Mouse (Mus musculus) embryonic facial prominence, embryonic 13.5 days (tissue): ENCODE data around the gene Vmn1r221. TPM values are rescaled to one million over a fixed set of nuclear protein-coding genes. Genes with fewer than 3 reads are reported as not detected.
"Not testable (repeated sequence)": the region's sequence is repeated elsewhere in the genome, so short reads cannot be mapped to it uniquely, and the experiment has no call there.

Experiments used
- ATAC-seq: fragments of 200-750 bp; cut with Nextera tagmentation; 2 replicates; pipeline ENCODE4 v1.8.0; 2017; ENCODE audit warnings: low read depth; ENCODE audit not compliant: insufficient number of reproducible peaks, insufficient read depth, low FRiP score, low TSS enrichment
- H3K27ac ChIP-seq: fragments of 300-500 bp; sonication (generic); 2 replicates; pipeline ENCODE4 v1.5.1; 2015; ENCODE audit warnings: moderate library complexity, mild to moderate bottlenecking, inconsistent platforms
- H3K27me3 ChIP-seq: fragments of 300-500 bp; sonication (generic); 2 replicates; pipeline ENCODE4 v1.6.1; 2015; ENCODE audit warnings: mild to moderate bottlenecking, inconsistent platforms
- H3K36me3 ChIP-seq: fragments of 300-500 bp; sonication (generic); 2 replicates; pipeline ENCODE4 v1.6.1; 2015; ENCODE audit warnings: mild to moderate bottlenecking, inconsistent platforms
- H3K4me1 ChIP-seq: fragments of 300-500 bp; sonication (generic); 2 replicates; pipeline ENCODE4 v1.6.1; 2015; ENCODE audit warnings: inconsistent platforms
- H3K4me2 ChIP-seq: fragments of 300-500 bp; sonication (generic); 2 replicates; pipeline ENCODE4 v1.6.1; 2015; ENCODE audit warnings: moderate library complexity, mild to moderate bottlenecking, inconsistent platforms
- H3K4me3 ChIP-seq: fragments of 300-500 bp; sonication (generic); 2 replicates; pipeline ENCODE4 v1.5.1; 2015; ENCODE audit warnings: mild to moderate bottlenecking, inconsistent platforms
- H3K9ac ChIP-seq: fragments of 300-500 bp; sonication (generic); 2 replicates; pipeline ENCODE4 v1.6.1; 2015; ENCODE audit warnings: mild to moderate bottlenecking, inconsistent platforms
- H3K9me3 ChIP-seq: fragments of 300-500 bp; sonication (generic); 2 replicates; pipeline ENCODE4 v1.6.1; 2016; ENCODE audit warnings: inconsistent platforms
- WGBS: fragments of 180-500 bp; shearing (Covaris S2); methylation state at CpG from one replicate; pipeline ENCODE4 v1.1.7; 2015; ENCODE audit warnings: mixed read lengths; 5-methylcytosine and 5-hydroxymethylcytosine counted together
- polyA plus RNA-seq: library from polyadenylated mRNA; unstranded; fragments of >200 nt; fragmentation: Nextera tagmentation; extraction: Ambion mirVana; gene quantifications from 2 replicates; pipeline ENCODE4 v1.2.1, GENCODE M21; 2015

Vmn1r221 gene
- not detected in 2 replicates for polyA plus RNA-seq

DNA sequence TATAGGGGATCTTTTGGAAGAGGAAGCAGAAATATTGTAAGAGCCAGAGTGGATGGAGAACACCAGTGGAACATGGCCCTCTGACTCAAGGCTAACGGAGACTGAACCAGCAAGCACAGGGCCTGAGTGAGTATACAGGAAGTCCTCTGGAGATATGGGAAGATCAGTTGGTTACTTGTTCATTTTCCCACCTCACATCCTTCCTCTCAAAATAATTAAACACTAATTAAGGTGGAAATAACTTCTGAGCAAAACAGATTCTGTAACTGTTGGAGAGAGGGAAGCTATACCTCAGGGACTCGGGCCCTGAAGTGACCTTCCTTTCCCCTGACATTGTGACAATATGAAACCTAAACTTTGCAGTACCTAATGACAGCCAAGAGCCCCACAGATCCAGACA lies at the start of gene Vmn1r221:
Gene Vmn1r221, plus strand, starts transcription at position 301 of the 400 bp plus-strand sequence.
- not testable (repeated sequence) for H3K4me2 ChIP-seq, ATAC-seq, H3K27ac ChIP-seq, H3K9ac ChIP-seq, H3K27me3 ChIP-seq, H3K4me1 ChIP-seq, H3K4me3 ChIP-seq, H3K36me3 ChIP-seq, H3K9me3 ChIP-seq
- WGBS: 86% methylated on average over 2 of the region's 2 CpGs

- not testable (repeated sequence) for H3K4me1 ChIP-seq, H3K27me3 ChIP-seq, H3K9me3 ChIP-seq, H3K4me2 ChIP-seq, H3K27ac ChIP-seq, H3K9ac ChIP-seq, H3K36me3 ChIP-seq, ATAC-seq, H3K4me3 ChIP-seq
- 82% methylated on average over 4 of the region's 4 CpGs for WGBS
Measured at GRCm38 (mm10) chr13:23166471-23166870, 47.5 kb upstream of the Vmn1r221 start.

DNA sequence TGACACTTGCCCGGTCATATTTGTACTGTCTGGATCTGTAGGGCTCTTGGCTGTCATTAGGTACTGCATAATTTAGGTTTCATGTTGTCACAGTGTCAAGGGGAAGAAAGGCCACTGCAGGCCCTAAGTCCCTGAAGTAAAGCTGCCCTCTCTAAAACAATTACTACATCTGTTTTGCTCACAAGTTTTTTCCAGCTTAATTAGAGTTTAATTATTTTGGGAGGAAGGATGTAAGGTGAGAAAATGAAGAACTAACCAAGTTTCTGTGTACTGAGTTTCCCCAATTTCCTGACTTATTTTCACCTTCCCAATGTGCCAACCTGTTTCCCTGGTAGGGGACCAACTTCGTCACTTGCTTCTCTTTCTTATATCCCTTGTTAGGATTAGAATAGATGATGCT lies 26.1 kb upstream of the Vmn1r221 start, which contains the start of gene Vmn1r220:
Gene Vmn1r220, minus strand, starts transcription at position 101 of the 400 bp plus-strand sequence.
- no peak within 1 kb of the TSS for H3K4me2 ChIP-seq
- H3K27ac ChIP-seq: no peak within 1 kb of the TSS
- no peak within 1 kb of the TSS for H3K4me3 ChIP-seq
- ATAC-seq: no peak
- H3K27me3 ChIP-seq: no peaks in the 10 kb centered on the region
- no peaks in the 10 kb centered on the region for H3K9me3 ChIP-seq
- H3K4me1 ChIP-seq: no peaks in the 10 kb centered on the region
- H3K9ac ChIP-seq: no peak within 1 kb of the TSS
- WGBS: 88% methylated on average over 2 of the region's 2 CpGs
- H3K36me3 ChIP-seq: no peaks in the 10 kb centered on the region

GRCm38 (mm10) chr13:23203885-23204284 lies 10.0 kb upstream of the Vmn1r221 start:
- H3K27me3 ChIP-seq, H3K4me1 ChIP-seq, H3K27ac ChIP-seq, ATAC-seq, H3K4me3 ChIP-seq, H3K9ac ChIP-seq, H3K4me2 ChIP-seq, H3K36me3 ChIP-seq, H3K9me3 ChIP-seq: not testable (repeated sequence)
- WGBS: 67% methylated on average over 1 of the region's 1 CpGs

DNA sequence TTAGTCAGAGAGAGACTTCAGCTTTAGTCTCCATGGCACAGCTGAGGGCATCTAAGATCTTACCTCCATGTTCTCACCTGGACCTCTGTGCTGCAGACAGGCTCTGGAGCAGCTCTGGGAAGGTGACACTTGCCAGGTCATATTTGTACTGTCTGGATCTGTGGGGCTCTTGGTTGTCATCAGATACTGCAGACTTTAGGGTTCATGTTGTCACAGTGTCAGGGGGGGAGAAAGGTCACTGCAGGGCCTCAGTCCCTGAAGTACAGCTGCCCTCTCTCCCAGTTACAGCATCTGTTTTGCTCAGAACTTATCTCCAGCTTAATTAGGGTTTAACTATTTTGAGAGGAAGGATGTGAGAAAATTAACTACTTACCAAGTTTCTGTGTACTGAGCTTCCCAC lies 21.9 kb downstream of the Vmn1r221 start, which contains the start of gene Vmn1r222:
Gene Vmn1r222, minus strand, starts transcription at position 101 of the 400 bp plus-strand sequence.
- H3K27me3 ChIP-seq, H3K9ac ChIP-seq, ATAC-seq, H3K4me3 ChIP-seq, H3K9me3 ChIP-seq, H3K36me3 ChIP-seq, H3K4me1 ChIP-seq, H3K4me2 ChIP-seq, H3K27ac ChIP-seq: not testable (repeated sequence)

DNA sequence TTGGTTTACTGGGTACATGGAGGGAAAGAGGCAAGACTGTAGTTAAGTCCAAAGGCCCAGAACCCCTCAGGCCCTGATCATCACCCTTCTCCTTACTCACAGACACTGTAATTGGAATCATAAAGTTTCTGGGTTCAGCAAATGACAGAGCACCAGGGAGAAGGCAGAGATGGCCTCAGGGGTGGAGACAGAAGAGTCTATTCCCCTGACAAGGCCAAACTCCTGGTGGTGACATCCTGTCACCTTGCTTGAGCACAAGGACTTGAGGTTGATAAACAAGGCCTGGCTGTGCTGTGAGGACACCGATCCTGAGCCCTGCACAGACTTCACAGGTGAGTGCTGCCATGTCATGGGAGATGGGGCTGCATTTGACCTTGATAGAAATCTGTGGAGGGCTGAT lies 32.9 kb downstream of the Vmn1r221 start, which contains the start of gene Vmn1r223:
Gene Vmn1r223, plus strand, starts transcription at position 301 of the 400 bp plus-strand sequence.
- not testable (repeated sequence) for H3K9me3 ChIP-seq, H3K27ac ChIP-seq, H3K4me2 ChIP-seq, H3K27me3 ChIP-seq, H3K4me3 ChIP-seq, H3K36me3 ChIP-seq, H3K9ac ChIP-seq, ATAC-seq, H3K4me1 ChIP-seq
- 74% methylated on average over 1 of the region's 1 CpGs for WGBS

GRCm38 (mm10) chr13:23258546-23259048 lies 44.7 kb downstream of the Vmn1r221 start:
- Histone ChIP-seq H3K9me3 (no peaks in the 10 kb centered on the region), H3K27me3 (no peaks in the 10 kb centered on the region), H3K4me3 (no peak overlapping the region), H3K9ac (no peak overlapping the region), H3K27ac (no peak overlapping the region), H3K36me3 (no peaks in the 10 kb centered on the region), H3K4me1 (no peaks in the 10 kb centered on the region), H3K4me2 (no peak overlapping the region)
- WGBS: 95% methylated on average over 2 of the region's 2 CpGs
- no peak for ATAC-seq

GRCm38 (mm10) chr13:23268606-23269005 lies 54.7 kb downstream of the Vmn1r221 start:
- not testable (repeated sequence) for H3K9ac ChIP-seq, H3K36me3 ChIP-seq, H3K27ac ChIP-seq, H3K4me2 ChIP-seq, H3K4me3 ChIP-seq, ATAC-seq, H3K4me1 ChIP-seq, H3K9me3 ChIP-seq
- H3K27me3 ChIP-seq: peaks cover 12% of the 10 kb centered on the region
- WGBS: 76% methylated on average over 3 of the region's 3 CpGs

- not testable (repeated sequence) for H3K27ac ChIP-seq, ATAC-seq, H3K9me3 ChIP-seq, H3K4me3 ChIP-seq, H3K4me1 ChIP-seq, H3K36me3 ChIP-seq, H3K9ac ChIP-seq
- Histone ChIP-seq H3K4me2 (peak overlapping the region; percentile 62; the same call in 1 of the 2 replicates), H3K27me3 (peaks cover 12% of the 10 kb centered on the region)
- 43% methylated on average over 4 of the region's 4 CpGs for WGBS
Measured at GRCm38 (mm10) chr13:23269127-23269526, 55.2 kb downstream of the Vmn1r221 start.

GRCm38 (mm10) chr13:23269681-23270080 lies 55.8 kb downstream of the Vmn1r221 start:
- Histone ChIP-seq H3K36me3 (no peaks in the 10 kb centered on the region), H3K4me2 (peak overlapping the region; percentile 62), H3K4me1 (peaks cover 6% of the 10 kb centered on the region), H3K27me3 (peaks cover 12% of the 10 kb centered on the region), H3K4me3 (peak overlapping the region; percentile 40), H3K27ac (no peak overlapping the region), H3K9me3 (no peaks in the 10 kb centered on the region), H3K9ac (no peak overlapping the region)
- no peak for ATAC-seq
- 24% methylated on average over 11 of the region's 11 CpGs for WGBS

DNA sequence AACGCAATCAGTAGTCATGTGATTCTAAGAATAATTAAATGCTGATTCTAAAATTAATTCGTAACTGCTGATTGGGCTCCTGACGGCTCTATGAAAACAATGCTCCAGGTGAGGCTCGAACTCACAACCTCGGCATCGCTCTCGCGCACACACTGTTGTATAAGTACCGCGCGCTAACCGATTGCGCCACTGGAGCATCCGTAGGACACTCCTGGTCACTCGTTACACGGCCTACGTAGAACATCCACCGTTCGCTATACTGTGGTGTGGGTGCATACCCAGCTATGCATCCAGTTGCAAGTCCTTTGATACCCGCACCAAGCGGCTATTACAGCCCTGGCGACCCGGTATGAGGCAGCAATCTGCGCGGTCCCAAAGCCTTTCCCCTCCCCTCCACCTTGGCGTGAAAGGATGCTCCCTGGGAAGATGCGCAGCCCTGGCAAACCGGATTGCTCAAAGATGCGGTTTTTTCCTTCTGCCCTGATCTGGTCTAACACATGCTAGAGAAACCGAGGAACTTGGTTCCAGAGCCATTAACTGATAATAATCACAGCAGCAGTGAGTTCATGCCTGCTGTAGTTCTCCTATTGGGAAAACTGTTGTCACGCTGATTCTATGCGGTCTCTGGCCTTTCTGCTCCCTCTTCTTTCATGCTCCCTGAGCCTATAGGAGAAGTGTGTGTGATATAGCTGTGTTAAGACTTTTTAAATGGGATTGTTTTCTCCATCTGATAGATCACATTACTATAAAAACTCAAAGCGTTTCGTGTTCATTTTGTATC lies 56.6 kb downstream of the Vmn1r221 start:
- Histone ChIP-seq H3K9ac (peak overlapping the region; percentile 51), H3K27ac (no peak overlapping the region), H3K9me3 (no peaks in the 10 kb centered on the region), H3K4me2 (peak overlapping the region; percentile 62), H3K4me3 (peak overlapping the region; percentile 40), H3K4me1 (peaks cover 6% of the 10 kb centered on the region), H3K36me3 (no peaks in the 10 kb centered on the region), H3K27me3 (peaks cover 12% of the 10 kb centered on the region)
- no peak for ATAC-seq
- WGBS: 2% methylated on average over 34 of the region's 34 CpGs
